Mouse (Mus musculus): Measurements from ENCODE around the gene Stk32c.

The Stk32c gene

DNA sequence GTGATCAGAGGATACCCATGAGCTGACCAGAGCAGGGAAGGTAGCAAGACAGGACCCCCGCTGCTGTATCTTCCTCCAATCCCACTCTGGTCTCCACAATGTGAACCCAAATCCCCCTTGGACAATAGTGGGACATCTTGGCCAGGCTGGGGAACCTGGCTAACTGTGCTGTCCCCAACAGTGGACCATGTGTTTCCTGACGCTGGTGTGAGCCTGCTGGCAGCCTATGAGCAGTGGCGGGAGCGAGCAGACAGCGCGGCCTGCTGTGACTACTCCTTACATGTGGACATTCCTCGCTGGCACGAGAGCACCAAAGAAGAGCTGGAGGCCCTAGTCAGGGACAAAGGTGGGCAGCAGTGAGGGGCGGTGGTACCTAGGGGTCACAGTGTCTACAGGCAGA lies 121.4 kb downstream of the Stk32c start:
- no peak for DNase-seq

DNA sequence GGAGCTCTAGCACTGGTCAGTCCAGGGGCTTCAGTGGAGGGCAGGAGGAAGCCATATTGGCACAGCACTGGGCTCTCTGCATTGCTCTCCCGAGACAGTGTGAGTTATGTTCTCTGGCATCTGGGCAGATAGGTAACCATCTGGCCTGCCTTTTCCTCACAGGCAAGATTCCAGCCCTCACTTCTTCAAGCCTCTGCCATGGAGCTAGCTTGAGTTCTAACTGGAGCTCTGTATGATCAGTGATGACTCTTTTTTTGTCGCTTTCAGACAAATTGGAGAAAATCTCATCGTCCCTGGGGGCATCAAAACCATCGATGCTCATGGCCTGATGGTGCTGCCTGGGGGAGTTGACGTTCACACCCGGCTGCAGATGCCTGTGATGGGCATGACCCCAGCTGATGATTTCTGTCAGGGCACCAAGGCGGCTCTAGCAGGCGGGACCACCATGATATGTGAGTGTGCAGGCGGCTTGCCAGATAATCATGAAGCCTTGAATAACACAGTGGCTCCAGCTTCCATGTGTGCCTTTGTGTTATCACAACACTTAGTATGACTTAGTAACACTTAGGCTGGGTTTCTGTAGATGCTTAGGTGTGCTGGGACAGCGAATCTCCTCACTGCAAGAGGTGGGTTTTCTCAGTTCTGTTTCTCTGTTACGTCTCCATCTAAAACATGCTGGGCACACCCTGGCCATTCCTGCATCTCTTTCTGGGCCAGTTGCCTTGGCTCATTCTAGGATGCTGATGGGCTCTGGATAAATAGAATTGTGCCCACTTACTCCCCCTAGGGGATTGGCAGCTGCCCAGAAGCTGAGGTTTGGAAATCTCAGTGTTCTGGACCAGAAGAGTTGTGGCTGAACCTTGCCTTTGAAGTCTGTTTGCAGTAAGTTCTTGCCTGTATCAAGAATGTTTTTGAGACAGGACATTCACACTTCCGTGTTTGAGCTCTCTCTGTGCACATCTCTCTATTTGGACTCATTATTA lies 122.9 kb downstream of the Stk32c start:
- DNase-seq = no peak

DNA sequence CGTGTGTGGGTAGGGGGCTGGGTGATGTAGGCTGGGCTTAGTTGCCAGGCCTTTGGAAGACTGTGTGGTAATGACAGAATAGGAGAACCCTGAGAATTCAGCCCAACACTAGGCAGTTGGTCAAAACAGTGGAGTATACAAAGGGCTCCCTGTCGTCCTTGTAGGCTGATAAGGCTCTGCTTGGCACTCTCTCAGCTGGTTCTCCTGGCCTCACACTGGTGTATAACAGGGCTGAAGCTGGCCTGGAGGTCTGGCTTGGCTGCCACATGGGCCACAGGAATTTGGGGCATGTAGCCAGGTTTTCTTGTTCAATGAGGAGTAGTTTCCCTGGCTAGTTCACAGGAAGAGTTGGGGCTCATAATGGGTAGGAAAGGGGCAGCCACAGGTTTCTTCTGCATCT lies 125.3 kb downstream of the Stk32c start:
- no peak for DNase-seq

DNA sequence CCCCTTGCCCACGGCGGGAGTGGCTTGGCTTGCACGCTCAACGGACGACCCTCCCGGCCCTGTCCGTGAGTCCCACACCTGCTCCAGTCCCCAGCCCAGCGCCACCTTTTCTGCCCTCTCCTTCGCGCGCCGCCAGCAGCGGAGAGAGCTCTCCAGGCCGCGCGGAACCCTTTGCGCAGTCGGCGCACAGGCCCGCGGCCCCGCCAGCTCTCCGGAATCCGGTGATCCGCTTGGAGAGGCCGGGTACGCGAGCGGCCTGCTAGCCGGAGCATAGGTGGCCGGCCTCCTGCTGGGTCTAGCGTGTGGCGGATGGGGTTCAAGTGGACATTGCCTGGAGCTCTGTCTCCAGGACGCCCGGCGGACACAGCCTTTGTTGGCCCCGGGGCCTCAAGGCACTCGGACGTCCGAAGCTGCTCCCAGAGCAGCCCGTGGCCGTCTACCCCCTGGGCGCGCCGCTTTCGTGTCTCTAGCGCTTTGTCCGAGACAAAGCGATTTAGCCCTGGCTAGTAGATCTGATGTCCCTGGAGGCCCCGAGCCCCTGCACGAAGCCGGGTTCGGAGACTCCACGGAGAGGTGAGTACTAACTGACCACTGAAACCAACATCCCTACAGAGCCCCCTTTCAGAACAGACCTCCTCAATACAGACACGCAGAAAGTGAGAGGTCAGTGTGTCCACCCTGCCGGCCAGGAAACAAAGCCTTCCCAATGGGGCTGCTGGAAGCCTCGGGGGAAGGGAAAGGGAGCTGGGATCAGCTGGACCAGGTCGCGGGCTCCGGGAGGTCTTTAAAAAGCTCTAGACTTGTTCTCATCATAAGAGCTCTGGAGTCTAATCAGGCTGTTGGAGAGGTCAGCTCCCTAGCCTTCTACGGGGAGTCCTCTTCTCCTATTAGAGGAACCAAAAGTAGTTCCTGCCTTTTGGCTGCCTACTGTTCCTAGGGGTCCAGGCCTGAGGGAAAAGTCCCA lies 126.6 kb downstream of the Stk32c start:
- no peak for DNase-seq

DNA sequence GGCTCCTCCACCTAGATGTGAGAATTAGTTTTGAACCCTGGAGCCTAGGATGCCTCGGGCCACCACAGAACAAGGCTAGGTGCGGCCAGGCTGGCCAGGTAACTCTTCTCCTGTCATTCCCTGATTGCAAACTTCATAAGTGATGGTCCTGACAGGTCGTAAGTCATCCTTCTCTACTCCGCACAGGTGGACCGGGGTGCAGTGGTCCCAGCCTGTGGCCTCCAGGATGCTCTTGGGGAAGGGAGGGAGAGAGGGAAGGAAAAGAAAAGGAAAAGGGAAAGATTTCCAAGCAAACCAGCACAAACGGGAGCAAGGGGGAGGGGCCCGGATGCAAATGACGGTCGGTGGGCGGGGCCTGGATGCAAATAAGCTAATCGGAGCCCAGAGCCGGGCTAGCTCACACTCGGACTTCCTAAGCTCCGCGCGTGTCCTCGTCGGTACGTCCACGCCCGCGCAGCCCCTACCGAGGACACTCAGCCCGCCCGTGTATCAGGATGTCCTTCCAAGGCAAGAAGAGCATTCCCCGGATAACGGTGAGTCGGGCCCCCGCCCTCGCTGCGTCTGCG lies 127.4 kb downstream of the Stk32c start, which contains the start of gene Dpysl4:
TSS of gene Dpysl4 (plus strand) at position 373 of the 566 bp plus-strand sequence.
- DNase-seq = no peak

DNA sequence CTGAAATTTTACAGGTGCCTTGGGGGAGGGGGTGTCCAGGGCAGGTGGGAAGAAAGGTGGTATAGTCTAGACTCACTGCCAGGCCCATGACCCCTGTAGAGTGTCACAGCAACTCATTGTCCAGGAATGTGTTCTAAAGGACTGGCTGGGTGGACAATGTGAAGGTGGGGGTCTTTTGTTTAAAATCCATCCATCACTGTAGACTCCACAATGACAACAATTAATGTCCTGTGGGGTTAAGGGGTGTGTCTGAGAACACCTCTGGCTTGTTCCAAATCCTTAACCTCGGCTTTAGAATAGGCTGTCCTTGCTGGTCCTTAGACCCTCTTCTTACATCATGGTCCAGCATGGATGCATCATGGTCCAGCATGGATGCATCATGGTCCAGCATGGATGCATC lies 128.8 kb downstream of the Stk32c start:
- DNase-seq = no peak

DNA sequence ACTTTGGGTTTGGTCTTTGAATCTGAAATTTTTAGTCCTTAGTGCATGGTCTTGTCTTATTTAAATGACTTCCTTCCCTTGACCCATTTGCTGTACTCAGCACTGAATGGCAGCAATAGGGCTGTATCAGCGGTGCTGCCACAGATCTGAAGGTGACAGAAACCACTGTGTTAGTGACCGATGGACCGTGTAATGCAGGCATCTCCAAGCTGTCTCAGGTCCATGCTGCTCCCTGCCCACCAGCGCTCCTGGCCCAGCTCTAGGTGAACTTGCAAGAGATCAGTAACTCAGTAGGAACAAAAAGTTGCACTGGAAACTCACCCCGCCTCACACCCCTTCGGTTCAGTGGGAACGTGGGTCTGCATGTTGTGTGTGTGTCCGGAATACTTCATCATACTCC lies 130.8 kb downstream of the Stk32c start:
- no peak for DNase-seq

DNA sequence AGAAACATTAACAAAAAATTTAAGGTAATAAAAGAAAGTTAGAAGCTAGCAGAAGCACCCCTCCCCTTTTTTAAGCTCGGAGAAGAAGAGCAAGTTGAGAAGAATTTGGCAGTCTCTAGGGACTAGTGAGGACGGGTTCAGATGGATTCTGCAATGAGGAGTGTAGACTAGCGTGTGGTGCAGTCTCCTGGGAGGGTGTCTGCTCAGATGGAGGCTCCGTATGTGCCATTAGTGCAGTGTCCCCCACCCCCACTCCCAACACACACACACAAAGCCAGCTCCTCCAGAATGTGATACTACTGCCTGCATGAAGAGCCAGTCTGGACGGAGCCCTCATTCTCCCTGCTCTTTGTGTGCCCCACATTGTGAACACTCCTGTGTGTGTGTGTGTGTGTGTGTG lies 131.9 kb downstream of the Stk32c start:
- DNase-seq = no peak

DNA sequence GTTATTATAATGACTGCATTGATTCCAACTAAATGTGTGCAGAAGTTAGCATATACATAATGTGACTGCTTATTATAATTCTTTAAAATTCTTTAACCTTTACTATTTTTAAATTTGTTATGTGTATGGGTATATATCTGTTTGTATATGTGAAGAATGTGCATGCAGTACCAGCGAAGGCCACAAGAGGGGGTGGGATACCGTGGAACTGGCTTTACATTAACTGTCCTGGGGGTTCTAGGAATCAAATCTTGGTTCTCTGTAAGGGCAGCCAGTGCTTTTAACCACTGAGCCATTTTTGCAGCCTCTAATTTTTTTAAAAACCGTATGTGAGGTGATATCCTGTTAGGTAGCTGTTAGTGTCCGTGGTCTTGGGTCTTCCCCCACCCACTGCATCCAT lies 132.4 kb downstream of the Stk32c start:
- DNase-seq = no peak

DNA sequence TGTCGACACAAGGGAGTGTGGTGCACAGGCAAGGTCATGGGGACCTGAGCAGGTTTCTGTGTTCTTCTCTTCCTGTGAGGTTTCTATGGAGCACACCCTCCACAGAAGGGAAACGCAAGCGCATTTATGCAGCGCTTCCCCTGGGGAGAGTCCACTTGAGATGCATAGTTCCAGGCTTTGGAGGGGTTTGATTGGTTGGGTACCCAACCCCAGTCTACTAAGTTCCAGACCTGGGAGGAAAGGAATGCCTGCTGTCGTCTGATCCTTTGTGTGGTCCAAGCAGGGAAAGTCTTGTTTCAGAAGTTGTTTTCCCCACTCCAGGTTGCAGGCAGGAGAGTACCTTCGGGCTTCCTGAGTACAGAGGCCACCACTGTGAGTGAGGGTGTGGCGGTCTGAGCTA lies 134.0 kb downstream of the Stk32c start:
- DNase-seq = no peak

DNA sequence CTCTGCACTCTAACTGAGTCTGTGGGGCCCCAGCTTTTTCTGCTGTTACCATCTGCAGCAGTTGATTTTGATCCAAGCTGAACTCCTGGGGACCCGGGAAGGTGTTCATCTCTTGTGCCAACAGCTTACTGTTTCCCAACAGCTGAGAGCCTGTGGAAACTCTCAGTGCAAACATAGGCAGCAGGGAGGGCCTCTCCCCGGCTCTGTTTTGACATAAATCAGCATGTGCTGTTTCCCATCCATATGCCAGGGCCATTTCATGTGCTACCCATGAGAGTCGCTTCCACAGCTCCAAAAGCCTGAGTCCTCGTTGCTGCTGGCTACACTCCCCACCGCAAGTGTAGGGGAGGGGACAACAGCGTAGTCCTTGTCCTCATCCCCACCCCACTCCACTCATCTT lies 134.9 kb downstream of the Stk32c start:
- DNase-seq = no peak

DNA sequence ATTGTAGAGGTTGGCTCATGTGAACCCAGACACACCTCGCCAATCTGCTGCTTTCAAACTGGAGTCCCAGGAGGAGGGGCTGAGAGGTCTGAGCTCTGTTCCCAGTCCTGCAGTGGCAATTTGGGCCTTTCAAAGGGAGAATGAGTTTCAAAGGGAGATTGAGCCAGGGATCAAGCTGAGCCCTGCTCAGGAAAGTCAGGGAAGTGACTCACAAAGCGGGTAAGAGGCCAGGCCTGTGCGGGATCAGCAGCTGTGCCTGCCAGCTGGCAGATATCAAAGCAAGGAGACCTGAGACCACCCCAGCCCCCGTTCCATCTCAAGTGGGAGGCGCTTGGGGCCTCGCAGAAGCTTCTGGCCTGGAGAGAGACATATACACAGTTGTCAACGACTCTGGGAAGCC lies 135.8 kb downstream of the Stk32c start:
- no peak for DNase-seq

DNA sequence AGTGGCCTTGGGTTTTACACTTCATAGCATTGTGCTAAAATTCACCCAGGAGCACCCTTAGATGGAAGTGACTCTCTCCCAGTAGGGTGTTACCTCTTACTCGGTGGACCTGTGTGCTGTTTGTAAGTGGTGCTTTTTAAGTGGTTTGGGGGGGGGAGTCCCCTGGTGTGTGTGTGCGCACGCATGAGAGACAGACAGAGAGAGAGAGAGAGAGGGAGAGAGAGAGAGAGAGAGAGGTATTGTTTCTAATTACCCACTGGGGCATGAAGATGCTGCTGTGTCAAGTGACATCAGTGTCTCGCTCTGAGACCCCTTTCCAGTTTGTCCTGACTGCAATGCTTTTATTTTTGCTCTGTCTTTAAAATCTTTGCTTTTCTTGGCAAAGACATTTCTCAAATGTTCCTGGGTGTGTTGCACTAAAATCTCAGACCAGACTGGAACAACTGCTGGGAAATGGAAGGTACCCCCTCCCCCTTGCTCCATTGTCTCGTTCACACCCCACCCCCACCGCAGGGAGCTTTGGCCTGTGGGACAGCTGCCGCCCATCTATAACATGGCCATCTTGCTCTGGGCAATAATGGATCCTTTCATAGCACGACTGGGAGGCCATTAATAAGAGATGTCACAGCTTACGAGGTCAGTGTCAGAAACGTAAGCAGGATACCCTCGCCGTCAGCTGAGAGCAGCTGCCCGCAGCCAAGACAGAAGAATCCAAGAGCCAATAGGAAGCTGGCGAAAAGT lies 137.9 kb downstream of the Stk32c start:
- no peak for DNase-seq

DNA sequence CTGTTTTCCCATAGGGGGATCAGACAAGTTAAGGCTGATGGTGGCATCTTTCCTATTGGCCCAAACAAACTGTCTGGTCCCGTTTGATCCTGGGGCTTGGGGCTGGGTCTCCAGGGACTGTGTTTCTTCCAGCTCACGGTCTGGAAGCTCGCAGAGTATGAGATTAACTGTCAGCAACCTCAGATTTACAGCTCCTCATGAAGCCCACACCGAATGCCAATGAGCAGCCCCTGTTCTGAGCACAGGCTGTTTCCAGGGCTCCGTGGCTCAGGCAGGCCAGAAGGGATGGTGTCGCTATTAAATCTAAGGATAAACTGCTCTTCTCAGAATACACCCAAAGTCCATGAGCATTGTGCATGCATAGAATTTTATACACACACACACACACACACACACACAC lies 138.9 kb downstream of the Stk32c start:
- DNase-seq = no peak

DNA sequence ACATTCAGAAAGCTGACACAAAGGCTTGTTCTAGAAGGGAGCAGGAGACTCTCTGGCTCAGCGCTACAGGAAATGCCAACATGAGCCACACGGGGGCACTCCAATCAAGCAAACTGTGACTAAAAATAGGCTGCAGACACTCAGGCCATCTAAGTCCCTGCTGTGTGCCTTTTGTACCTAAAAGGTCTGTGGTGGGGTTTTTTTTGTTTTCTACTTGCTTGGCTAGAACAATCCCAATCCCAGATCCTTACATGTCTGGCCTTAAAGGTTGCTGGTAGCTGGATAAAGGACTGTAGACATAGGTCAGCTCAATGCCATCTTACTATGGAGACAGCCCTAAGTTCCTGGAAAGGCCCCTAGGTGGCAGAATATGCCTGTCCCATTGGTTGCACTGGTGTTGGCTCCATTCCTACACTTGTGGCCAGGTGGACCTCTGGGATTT lies 144.9 kb downstream of the Stk32c start:
- peak; percentile 31 to 48 for DNase-seq

DNA sequence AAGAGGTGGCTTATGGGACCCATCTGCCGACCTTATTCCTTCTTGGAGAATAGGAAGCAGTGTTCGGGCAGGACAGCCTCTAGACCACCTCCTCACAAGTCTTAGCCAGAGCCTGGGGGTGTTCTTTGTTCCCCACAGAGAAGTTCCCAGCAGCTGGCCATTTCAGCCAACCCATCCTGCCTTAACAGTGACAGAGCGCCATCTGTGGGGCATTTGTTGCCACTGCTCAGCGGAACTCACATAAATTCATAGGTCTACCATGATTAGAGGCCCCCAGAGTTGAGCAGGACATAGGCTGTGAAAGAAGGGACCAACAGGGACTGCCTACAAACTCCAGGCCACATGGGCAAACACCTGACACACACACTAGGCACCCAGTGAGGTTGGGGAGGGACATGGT lies 149.7 kb downstream of the Stk32c start:
- no peak for DNase-seq
